Mouse (Mus musculus) testis, adult 2 months (tissue): ENCODE data around the gene Lysmd2.

Experiments
- CTCF ChIP-seq: fragments of 200-500 bp; IDR thresholded peaks from 2 replicates; pipeline ENCODE4 v1.5.1; 2012; ENCODE audit warnings: low read depth, mild to moderate bottlenecking, inconsistent platforms, low read length, moderate library complexity; ENCODE audit not compliant: control insufficient read depth, insufficient read depth, insufficient replicate concordance
- POLR2A ChIP-seq: fragments of 200-500 bp; IDR thresholded peaks from 2 replicates; pipeline ENCODE4 v1.6.1; 2012; ENCODE audit warnings: low read depth, mild to moderate bottlenecking, inconsistent platforms, low read length, moderate library complexity; ENCODE audit not compliant: control insufficient read depth

- TF ChIP-seq CTCF (no peak), POLR2A (no peak)
Measured at GRCm38 (mm10) chr9:75684292-75684691, 58.8 kb downstream of the Lysmd2 start.
